Mouse (Mus musculus): ENCODE measurements around the gene Hopx.

Hopx gene

GRCm38 (mm10) chr5:77114817-77115731 lies at the start of gene Hopx:
TSS of gene Hopx (minus strand) at chr5:77115121.
- DNase-seq: peak; percentile 93

DNA sequence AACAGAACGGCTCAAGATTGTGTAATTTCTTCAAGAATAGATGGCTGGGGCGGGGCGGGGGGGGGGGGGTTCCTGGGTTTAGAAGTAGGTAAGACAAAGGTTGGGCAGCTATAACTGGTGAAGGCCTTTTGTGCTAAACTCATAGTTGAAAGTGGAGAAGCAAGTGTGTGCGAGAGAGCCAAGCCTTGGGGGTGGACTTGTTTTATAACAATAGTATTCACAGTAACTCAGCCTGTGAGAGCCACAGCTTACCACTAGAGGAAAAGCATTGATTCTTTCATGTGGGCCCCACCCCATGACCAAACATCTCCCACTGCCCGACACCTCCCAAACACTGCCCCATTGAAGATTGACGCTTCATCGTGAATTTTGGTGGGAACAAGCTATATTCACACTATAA lies 48.7 kb upstream of the Hopx start:
- no peak for DNase-seq

DNA sequence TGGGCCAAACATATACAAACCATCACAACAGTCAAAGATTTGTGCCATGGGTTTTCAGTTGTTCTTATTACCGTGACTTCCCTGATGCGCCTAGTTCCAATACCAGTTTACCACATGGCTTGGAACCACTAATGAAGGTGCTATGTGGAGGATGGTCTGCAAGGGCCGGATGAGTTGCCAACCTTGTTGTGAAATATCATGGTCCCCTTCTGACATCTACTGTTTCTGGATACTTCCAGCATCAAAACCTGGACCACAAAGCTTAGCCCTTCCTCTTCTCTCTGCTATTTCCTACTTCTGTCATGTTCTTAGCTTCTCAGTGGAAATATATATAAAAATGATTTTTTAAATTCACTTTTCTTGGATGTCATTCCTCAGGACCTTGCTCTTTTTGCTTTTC lies 47.6 kb upstream of the Hopx start:
- DNase-seq: no peak

GRCm38 (mm10) chr5:77157777-77158540 lies 43.0 kb upstream of the Hopx start:
- DNase-seq: no peak

DNA sequence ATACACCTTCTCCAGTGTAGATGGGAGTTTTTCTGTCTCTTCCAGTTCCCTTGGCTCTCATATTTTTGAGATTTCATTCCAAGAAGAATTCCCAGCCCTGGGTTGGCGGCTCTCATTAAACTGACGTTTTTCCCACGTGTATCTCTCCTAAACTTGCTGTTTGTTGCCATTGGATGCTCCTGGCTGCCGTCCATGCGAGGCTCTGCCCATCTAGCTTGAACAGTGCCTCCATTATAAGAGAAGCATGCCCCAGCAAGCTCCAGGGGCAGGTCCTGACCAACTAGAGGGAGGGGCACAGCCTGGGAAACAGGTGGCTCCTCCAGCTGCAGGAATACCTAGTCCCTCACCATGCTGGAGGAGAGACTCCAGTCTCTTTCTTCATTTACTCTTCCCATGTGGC lies 42.0 kb upstream of the Hopx start:
- no peak for DNase-seq

DNA sequence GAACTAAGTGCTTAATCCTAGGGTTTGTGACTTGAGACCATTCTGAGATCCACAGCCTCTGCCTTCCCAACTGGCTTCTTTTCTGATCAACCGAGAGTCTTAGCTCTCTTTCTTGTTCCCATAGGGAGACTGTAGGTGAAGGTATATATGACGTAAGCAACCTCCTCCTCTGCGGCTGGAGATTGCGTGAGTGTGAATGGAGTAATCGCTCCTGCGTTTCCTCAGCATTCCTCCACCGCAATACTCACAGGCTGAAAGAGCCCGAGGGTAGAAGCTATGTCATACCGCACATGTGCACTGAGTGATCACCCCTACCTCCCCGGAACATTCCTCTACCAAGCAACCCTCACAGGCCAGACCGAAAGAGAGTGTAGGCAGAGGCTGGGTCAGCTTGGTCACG lies 40.6 kb upstream of the Hopx start:
- no peak for DNase-seq

DNA sequence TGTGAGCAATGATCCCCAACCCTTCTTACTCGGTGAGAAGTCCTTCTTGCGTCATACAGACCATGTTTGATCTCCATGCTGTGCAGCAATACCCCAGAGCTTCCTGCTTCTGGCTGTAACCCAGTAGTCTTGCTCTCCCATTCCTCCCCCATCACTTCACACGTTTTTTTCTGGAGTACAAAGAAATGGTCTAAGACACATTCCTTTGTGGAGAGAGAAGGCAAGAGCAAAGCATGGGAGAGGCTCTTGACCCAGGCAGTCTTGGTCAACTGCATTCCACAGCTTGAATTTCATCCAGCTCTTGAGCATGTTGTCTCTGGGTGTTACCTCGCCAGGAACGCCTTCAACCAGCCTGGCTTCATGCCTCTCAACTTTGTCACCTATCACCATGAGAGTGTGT lies 39.9 kb upstream of the Hopx start:
- DNase-seq: no peak

GRCm38 (mm10) chr5:77151738-77152137 lies 36.8 kb upstream of the Hopx start:
- DNase-seq: no peak

DNA sequence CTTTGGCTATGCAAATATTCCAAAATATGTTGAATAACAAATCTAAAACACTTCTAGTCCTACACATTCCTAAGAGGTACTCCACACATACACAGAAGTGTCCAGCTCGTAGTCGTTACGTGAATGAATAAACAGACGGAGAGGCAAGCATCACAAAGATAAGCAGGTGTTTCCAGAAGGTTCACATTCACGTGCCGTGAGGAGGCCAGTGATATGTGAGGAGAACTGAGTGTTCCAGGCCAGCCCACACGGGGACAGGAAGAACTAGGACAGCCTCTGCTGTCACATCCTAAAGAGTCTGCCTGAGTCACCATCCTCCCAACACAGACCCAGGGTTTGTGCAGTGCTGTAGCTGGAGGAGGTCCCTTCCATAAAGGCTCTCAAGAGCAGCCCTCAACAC lies 36.2 kb upstream of the Hopx start:
- no peak for DNase-seq

DNA sequence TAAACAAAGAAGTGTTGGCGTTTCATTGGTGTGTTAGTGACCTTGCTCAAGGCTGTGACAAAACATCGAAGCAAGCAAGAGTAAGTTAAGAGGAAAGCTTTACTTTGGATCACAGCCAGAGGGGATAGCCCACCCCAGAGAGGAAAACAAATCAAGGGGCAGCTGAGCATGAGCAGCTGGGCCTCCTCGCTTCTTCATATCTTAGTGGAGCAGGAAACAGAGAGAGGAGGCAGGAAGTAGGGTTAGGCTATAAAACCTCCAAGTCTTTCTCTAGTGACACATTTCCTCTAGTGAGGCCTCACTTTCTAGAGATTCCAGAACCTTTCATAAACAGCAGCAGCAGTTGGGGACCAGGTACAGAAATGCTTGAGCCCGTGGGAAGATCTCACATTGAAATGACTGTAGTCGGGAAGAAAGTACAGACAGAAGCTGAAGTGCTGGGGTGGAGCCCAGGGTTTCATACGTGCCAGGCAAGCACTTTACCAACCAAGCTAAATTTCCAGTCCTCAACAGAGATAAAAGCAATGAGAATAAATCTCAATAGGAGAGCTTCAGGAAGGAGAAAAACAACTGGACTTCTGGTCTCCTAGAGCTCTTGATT lies 33.2 kb upstream of the Hopx start:
- DNase-seq: peak; percentile 66

DNA sequence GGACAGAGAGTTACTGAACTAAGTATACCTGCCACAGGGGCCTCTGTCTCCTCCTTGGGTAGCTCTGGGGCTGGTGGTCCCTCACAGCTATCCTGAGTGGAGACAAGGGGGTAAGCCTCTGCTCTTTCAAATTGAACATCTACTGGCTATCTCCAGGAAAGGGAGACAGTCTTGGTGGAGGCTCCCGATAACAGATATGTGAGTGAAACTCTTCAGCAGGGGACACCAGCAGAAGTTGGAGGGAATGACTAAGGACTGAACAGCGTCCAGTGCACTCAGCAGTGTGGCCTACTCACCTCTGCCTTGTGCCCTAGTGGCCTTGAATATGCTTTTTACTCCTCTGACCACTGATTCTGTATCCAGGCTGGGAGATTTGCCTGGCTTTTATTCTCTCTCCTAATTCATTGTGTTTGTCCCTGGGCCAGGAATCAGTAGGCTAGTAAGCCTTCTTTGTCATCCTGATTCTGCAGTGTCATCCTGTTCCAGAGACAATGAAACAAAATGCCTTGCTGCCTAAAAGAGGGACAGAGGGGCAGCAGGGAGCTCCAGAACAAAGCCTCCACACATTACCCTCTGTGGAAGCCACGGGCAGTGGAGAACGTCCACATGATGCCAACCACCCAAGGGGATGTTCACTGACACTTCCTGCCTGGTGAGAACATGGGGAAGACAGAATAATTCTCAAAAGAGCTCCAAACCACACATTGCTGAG lies 31.7 kb upstream of the Hopx start:
- no peak for DNase-seq

GRCm38 (mm10) chr5:77144647-77145046 lies 29.7 kb upstream of the Hopx start:
- no peak for DNase-seq

- DNase-seq: no peak
Measured at GRCm38 (mm10) chr5:77143076-77143475, 28.2 kb upstream of the Hopx start.

DNA sequence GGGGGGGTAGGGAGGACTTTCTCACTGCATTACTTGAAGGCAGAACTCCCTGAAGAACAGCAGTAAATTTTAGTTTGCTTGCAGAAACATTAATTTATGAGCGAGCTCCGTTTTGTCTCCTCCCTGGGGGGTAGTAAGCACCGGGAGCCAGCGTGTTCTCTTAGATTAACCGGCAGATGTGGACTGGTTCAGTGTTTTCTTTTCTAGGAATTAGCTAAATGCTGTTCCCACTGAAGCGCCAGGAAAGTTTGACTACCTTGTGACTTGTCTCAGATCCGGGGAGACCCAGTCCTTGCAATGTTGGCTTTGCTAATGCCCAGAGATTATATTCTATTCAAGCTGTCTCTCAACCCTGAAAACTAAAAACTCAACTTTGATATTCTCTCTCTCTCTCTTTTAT lies 26.4 kb upstream of the Hopx start:
- DNase-seq: no peak

GRCm38 (mm10) chr5:77140861-77141260 lies 25.9 kb upstream of the Hopx start:
- DNase-seq: no peak

DNA sequence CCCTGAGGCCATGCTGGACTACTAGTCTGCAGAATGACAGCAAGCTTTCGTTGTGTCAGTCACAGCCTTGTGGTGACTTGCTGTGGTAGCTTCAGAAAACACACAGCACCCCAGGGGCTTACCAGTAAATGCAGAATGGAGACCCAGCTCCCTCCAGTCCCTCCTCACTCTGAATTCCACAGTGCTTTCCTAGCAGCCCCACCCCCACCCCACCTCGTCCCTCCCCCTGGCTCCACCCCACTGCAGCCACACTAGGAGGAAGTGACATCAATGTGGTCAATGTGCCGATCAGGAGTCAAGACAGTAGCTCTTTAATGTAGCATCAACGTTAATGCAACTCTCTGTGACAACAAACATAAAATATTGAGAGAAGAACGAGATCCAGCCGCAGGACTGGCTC lies 25.2 kb upstream of the Hopx start:
- peak; percentile 45 for DNase-seq

DNA sequence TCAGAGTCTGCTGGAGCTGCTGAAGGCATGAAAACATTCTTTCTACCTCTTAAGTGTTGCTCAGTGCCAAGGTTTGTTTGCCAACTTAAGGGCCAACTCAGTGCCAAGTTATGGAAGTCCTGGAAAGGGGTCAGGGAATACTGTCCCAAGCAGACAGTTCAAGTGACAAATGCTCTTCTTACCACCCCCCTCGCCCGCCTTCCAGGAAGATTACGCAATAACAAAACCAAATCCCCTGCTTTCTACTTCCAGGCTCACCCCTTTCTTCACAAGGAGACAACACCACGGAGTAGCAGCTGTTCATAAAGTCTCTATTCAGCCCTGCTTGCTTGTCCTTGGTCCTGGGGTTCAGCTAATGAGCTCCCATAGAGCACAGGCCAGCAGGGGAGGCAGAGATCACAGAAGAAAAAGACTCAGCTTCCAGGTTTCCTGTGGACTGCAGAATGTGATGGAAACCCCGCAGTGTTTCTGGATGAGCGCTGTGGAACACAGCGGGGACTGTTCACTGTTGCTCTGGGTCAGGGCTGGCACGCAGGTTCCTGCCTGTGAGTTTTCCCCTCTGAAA lies 22.9 kb upstream of the Hopx start:
- DNase-seq: no peak

DNA sequence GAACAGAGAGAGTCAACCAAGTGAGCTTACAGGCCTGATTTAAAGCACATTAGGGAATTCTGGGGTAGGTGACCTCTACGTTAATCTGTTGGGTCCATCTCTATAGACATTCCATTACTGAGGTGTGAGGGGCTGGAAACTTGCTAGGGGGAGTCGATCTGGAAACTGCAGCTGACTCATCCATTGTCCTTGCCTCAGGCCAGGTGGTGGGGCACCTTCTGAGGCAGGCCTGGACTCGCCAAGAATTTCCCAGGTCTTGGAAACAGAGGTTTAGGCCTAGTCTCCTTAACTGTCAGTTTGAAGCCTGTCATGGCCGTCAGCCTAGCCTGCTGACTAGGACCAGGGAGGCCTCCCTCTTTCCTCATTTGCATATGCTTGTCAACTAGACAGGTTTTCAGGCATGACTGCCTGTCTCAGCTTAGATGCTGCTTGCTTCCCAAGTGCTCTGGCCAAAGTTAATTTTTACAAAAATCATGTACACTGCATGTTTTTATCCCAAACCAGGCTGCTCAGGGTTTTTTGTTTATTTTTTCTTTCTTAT lies 21.8 kb upstream of the Hopx start:
- no peak for DNase-seq

DNA sequence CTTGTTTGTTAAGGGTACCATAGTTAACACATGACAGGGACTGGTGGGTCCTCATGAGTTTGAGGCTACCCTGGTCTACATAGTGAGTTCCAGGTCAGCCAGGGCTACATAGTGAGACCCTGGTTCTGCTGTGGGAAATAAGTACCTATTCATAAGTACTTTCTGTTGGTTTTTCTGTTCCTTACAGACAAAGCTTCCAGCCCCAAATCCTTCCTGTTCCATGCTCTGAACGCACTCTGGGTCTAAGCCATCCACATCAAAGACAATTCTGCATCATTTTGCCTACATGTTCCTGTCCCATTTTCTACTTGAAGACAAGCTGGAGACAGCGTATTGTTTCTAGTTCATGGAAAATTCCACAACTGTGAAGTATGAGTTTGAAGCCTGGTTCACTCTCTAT lies 20.0 kb upstream of the Hopx start:
- DNase-seq: no peak

- DNase-seq: no peak
Measured at GRCm38 (mm10) chr5:77134465-77134864, 19.5 kb upstream of the Hopx start.

DNA sequence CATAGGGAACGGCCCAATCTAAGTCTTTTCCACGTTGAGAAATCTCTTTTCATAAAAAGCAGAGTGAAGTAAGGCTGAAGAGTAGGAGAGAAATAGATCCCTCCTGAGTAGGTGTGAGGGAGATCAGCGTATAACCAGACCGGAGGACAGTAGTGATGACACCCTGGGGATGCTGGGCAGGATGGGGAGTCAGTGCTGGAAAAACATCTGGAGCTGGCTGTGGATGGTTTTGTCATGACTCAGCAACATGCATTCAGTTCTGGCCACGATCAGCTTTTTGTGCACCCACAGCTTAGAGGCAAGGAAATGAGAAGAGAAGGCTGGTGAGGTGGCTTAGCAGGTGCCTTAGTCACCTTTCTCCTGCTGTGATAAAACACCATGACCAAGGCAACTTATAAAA lies 19.0 kb upstream of the Hopx start:
- DNase-seq: no peak

DNA sequence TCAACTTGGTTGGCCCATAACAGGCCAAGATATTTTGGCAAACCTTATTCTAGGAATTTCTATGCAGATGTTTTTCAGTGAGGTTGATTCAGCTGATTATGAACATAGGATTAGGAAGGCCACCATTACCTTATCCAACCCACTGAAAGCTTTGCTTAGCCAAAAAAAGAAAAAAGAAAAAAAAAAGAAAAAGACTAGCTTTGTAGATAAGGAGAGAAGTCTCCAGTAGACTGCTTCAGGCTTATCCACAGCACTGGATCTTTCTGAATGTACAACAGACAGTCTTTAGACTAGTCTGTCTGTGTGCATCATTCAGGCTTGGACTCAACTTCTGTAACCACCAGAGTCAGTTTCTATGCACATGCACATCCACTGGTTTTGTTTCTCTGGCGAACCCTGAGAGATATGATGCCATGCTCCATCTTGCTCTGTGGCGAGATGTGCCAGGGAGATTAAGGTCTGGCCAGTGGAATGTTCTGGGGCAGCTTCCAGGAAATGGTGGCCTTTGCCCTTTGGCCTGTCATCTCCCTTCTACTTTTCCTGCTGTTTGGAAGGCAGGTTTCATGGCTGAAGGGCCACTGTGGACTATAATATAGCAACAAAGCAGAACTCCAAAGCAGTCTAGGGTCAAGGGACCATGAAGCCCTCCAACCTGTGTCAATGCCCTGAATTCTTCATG lies 17.7 kb upstream of the Hopx start:
- no peak for DNase-seq
